Mouse (Mus musculus): ENCODE measurements around the gene Zfp287.
"Not testable (repeated sequence)": the region's sequence is repeated elsewhere in the genome, so short reads cannot be mapped to it uniquely, and the experiment has no call there.

Zfp287 gene

DNA sequence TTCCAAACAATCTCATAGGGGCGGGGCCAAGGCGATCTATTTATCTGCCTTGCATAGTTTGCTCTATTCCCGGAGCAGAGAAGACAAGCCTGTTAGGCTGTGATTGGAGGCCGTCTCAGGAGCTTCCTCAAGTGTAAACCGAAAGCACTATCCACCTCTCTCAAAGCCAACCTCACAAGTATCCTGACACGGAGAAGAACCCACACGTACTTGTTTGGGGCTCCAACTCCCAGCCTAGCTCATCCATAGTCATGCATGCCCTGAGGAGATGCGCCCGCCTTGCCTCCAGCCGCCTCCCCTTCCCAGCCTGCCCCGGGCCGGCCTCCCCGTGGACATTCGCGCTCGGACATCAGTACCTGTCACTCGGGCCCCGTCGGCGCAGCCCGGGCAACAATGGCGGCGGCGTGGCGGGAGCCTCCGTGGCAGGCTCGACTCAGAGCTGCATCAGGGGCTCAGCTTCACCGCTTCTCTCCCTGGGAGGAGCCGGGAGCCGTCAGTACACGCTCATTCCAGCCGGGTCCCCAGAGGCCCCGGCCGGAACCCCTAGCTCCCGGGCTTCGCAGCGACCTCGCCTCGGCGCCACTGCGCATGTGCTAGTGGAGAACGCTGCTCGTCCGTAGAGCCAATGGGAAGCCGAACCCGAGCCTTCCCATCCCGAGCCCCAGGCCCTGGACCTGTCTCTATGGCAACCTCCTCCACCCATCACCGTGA, at the start of gene Zfp287:
Zfp287 (minus strand) TSS at position 595 of the 711 bp plus-strand sequence.
- DNase-seq: peak; percentile 57 to 67

- no peak for DNase-seq
These were observed 44.8 kb upstream of the Zfp287 start for GRCm38 (mm10) chr11:62776510-62776909.

- DNase-seq: no peak
These were observed 29.2 kb upstream of the Zfp287 start for GRCm38 (mm10) chr11:62760755-62761457.

DNA sequence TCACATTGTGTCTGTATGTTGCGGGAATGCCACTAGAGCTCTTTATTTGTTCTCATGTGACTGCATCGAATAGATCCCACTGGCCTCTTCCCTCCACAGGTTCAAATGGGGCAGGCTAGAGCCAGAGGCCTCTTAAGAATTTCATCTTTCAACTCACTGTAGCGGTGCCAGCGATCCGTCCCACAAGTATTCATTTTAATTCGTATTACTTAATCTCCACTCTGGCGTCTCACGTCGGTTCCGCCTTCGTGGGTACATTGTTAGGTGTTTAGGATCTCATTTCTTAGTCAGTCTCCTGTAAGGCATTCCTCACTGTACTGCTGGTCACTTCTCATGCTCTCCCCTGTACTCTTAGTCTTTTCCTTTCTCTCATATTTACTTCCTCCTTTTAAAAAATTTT, 26.8 kb upstream of the Zfp287 start:
- no peak for DNase-seq

GRCm38 (mm10) chr11:62757906-62758305, 26.2 kb upstream of the Zfp287 start:
- DNase-seq: no peak

GRCm38 (mm10) chr11:62757143-62757507, 25.4 kb upstream of the Zfp287 start:
- no peak for DNase-seq

- DNase-seq: peak; percentile 79 to 84
These were observed 24.9 kb upstream of the Zfp287 start for GRCm38 (mm10) chr11:62756456-62757142.

GRCm38 (mm10) chr11:62752780-62753179, 21.1 kb upstream of the Zfp287 start, which contains the start of gene Gm10428:
Gene Gm10428 (plus strand): TSS chr11:62753100.
- DNase-seq: no peak

DNA sequence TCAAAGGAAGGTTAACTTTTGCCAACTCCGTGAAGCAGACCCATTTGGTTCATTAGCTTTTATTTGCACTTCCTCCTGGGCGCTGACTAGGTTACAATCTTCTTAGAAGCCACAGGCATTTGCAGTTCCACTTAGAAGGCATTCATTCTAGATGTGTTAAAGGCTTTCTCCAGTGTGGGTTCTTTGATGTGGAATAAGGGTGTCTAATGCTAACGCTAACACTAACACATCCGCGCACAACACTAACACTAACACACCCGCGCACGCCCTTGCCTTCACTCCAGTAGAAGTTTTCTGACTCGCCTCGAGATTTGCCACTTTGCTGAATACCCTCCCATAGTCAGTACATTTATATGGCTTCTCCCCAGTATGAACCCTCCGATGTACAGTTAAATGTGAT, 20.5 kb upstream of the Zfp287 start:
- no peak for DNase-seq

- not testable (repeated sequence) for DNase-seq
These were observed 17.7 kb upstream of the Zfp287 start for GRCm38 (mm10) chr11:62749445-62749844.

DNA sequence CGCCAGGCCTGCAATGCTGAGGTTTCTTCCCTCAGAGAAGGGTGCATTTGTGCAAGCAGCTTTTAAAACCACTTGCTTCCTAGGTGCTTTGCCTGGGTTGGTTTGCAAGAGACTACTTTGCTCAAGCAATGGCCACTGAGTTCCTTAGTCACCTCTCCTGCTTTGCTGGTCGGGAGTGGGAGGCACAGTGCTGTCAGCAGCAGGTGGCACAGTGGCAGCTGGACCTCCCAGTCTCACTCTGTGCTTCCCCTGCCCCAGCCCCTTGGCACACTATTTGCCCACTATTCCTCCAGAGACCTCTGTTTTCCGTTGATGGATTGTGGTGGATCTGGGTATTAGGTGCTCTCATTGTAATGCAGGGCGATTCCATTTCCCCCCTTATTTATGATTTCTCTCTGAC, 16.4 kb upstream of the Zfp287 start:
- no peak for DNase-seq

DNA sequence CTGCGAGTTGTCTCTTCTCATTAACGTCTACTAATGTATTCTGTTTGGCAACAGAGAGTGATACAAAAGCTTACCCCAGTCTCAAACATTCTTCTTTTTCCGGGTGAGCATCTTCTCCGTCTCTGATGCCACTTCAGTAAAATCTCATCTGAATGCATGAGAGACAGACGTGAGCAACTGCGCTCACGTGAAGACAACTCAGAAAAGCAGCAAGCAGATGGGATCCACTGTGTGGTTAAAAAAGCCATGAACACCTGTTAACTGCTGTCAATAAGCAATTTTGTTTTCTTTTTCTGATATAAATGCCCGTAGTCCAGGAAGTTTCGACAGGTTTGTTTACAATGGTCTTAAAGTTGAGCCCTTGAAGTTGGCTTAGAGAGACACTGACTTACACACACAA, 15.5 kb upstream of the Zfp287 start:
- DNase-seq: no peak

DNA sequence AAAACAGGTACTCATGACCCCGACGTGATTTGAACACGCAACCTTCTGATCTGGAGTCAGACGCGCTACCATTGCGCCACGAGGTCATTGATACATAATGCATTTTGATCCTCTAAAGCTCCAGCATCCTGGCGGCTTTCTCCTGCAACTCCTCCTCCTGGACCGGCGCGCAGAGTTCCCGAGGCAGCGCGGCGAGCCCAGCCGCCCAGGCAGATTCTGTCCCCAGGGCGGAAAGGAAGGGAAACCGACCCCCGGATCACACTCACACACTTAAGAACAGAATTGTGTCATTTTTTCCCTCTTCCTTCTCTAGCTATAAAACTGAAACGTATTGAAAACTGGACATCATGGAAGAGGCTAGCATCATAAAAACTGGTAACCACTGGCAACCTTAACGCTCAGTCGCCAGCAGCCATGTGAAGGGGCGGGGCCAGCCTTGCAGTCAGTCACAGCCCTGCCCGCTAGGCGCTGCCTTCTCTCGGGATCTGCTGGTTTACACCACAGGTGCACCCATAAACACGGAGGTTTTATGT, 14.4 kb upstream of the Zfp287 start:
- peak; percentile 41 to 72 for DNase-seq

DNA sequence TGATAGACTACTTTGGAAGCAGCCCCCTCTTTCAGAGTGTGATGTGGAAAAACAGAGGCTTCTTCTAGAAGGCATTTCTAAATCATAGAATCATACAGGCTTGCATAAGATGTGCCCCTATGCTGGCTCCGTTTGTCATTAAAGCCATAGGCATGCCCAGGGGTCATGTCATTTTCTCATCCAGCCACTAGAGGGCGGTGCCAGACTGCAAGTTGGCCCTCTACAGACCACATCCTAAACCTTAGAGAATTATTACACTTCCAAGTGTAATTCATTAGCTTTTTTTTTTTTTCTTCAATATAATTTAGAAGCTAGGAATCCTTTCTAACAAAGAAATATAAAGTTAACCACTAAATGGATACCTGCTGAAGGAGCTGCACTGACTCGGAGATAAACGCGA, 12.4 kb upstream of the Zfp287 start:
- DNase-seq: peak; percentile 50 to 72

GRCm38 (mm10) chr11:62742261-62742957, 10.7 kb upstream of the Zfp287 start:
- DNase-seq: no peak

DNA sequence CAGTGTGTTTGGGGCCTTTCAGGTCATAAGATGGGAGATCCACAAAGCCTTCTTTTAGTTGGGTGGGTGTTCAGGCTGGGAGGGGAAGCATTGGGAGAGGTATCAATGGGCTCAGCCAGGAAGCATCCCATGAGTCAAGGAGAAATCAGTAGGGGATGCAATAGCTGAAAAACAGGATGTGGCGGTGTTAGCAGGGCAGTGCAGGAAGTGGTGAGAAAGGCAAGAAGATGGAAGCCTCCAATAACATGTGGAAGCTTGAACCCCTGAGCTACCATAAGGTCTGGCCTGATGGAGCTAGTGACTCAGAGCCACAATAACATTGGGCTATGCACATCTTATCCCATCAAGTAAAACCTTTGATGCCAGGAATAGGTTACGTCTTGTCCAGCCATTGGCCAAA, 9.5 kb upstream of the Zfp287 start:
- no peak for DNase-seq

- no peak for DNase-seq
These were observed 960 bp upstream of the Zfp287 start for GRCm38 (mm10) chr11:62732665-62733064.

GRCm38 (mm10) chr11:62732022-62732387, 300 bp upstream of the Zfp287 start:
- DNase-seq: no peak

- no peak for DNase-seq
These were observed 3.4 kb downstream of the Zfp287 start for GRCm38 (mm10) chr11:62728276-62728675.

DNA sequence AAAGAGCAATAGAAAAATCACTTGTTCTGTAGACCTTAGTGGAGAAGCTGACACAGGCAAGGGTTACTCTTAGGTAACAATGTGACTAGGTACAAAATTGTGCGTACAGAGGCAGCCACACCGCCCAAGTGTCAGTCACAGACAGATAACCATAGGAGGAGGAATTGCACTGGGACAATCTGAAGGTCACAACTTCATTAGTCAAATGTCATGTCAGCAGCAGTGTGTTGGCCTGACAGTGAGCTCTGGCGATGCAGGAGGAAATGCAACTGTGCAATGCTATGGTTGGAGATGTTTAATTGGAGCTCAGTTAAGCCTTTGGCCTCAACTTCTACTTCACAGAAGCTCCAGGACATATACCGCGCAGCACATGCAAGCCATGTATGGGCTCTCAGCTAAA, 21.0 kb downstream of the Zfp287 start:
- no peak for DNase-seq

- no peak for DNase-seq
These were observed 23.5 kb downstream of the Zfp287 start for GRCm38 (mm10) chr11:62708252-62708651.

- no peak for DNase-seq
These were observed 25.6 kb downstream of the Zfp287 start for GRCm38 (mm10) chr11:62706141-62706540.

DNA sequence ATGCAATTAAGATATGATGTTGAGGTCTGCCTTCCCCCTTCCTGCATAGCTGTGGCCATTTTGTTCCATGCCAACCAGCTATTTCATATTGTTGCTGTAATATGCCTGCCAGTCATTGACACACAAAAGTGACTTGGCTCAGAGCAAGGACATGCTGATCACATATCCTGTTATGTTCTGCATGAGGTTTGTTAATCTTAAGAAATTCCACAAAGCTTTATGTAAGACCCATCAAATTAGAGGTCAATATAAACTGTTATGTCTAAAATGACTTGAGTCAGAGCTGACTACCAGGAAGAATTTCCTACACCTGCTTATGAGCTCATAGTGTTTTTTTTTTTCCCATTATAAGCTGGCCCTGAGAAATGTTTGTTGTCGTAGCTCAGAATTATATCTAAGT, 30.5 kb downstream of the Zfp287 start:
- DNase-seq: no peak

All from spleen, adult 18-20 months (tissue).